9 mouse cellular contexts compared by ENCODE assay signal in genomic region chr9:42463220-42463989, GRCm38 (mm10). TPM values are rescaled to one million over a fixed set of nuclear protein-coding genes. Genes with fewer than 3 reads are reported as not detected.
A peak's percentile ranks its signal among the peaks of the same experiment; 100 is the strongest.
DNase-seq lines count a peak whose midpoint lies in the region; ATAC-seq and TF ChIP-seq lines count a peak whose summit lies in the region.
"Had no signal": no experiment of that assay in that cellular context is flagged by ENCODE, and none has a peak within 500 bp of the region (broad histone marks: within the 10 kb centered on the region; RNA-seq: fewer than 3 reads in every experiment).

No protein-coding gene starts in this region.

- no peak overlapping the region for H3K4me3 ChIP-seq in layer of hippocampus, adult 2 months
- peak overlapping the region; percentile 18; the same call in 1 of the 2 replicates for H3K4me3 ChIP-seq in heart, embryonic 13.5 days
- H3K4me3 ChIP-seq: neural tube, embryonic 13.5 days had no signal

- DNase-seq in layer of hippocampus, adult 2 months (ENCODE audit: low spot score in 2 of 2): no peak
- no peak for DNase-seq in layer of hippocampus, postnatal 14 days (ENCODE audit: low spot score in 2 of 2)
- DNase-seq in brain, adult 2 months (ENCODE audit: low read depth, low spot score): peak; percentile 22
- DNase-seq in liver: peak; percentile 92
- DNase-seq in spleen, postnatal 14 days (ENCODE audit: low spot score in 2 of 2): peak; percentile 44 to 56
- DNase-seq in cerebellum, adult 8-10 months: no peak
- DNase-seq in layer of hippocampus, adult 8-10 months (ENCODE audit: low spot score in 2 of 2): no peak

- peaks cover 73% of the 10 kb centered on the region for H3K27me3 ChIP-seq in heart, embryonic 13.5 days (replicated peaks)
- H3K27me3 ChIP-seq: neural tube, embryonic 13.5 days had no signal

- no peaks in the 10 kb centered on the region for H3K9me3 ChIP-seq in heart, embryonic 13.5 days
- H3K9me3 ChIP-seq: neural tube, embryonic 13.5 days had no signal

- no peaks in the 10 kb centered on the region for H3K36me3 ChIP-seq in heart, embryonic 13.5 days
- H3K36me3 ChIP-seq: neural tube, embryonic 13.5 days had no signal

- H3K27ac ChIP-seq in layer of hippocampus, adult 2 months: peak overlapping the region; percentile 79
- H3K27ac ChIP-seq in heart, embryonic 13.5 days (replicated peaks): peak overlapping the region; percentile 64
- H3K27ac ChIP-seq: neural tube, embryonic 13.5 days had no signal

- H3K9ac ChIP-seq in heart, embryonic 13.5 days: peak overlapping the region; percentile 28; the same call in 1 of the 2 replicates
- H3K9ac ChIP-seq: neural tube, embryonic 13.5 days had no signal

- 41% methylated on average over 8 of the region's 8 CpGs for WGBS in heart, embryonic 13.5 days

- peak; percentile 79 for ATAC-seq in heart, embryonic 13.5 days (ENCODE audit: extremely low read depth, insufficient number of reproducible peaks, low FRiP score, low TSS enrichment)

- TF ChIP-seq CTCF in layer of hippocampus, adult 2 months (conservative IDR thresholded peaks at IDR 0.05): no peak

- H3K4me1 ChIP-seq in heart, embryonic 13.5 days: peaks cover 48% of the 10 kb centered on the region

- H3K4me2 ChIP-seq in heart, embryonic 13.5 days: peak overlapping the region; percentile 52
- H3K4me2 ChIP-seq: neural tube, embryonic 13.5 days had no signal

RNA-seq across cellular contexts. Expression of gene Tbcel, which starts 44.2 kb away (rescaled TPM):
- 10 to 100 TPM; 57.9 to 61.0 TPM for total RNA-seq in layer of hippocampus, adult 2 months (2021)
- 10 to 100 TPM; 56.8 to 57.7 TPM for total RNA-seq in layer of hippocampus, postnatal 14 days (2021)
- 3.4 and 4.1 TPM in 2 replicates for polyA plus RNA-seq in heart, embryonic 13.5 days (2015; fragmentation: Nextera tagmentation; extraction: Ambion mirVana)
- 10 to 100 TPM; 49.7 to 60.5 (median 54.2) TPM for total RNA-seq in layer of hippocampus, adult 8-10 months (2022)

Comparison
In these comparisons a context has a peak if more than half of its experiments do, and no peak if none do; other contexts are left out.
1. DNase-seq: peak in brain, adult 2 months (single experiment), liver (single experiment) and spleen, postnatal 14 days (2 of 2); none in layer of hippocampus, adult 2 months (0 of 2), layer of hippocampus, postnatal 14 days (0 of 2), cerebellum, adult 8-10 months (single experiment) and layer of hippocampus, adult 8-10 months (0 of 2).